Mouse (Mus musculus) mouse embryonic stem cell (cell line): ENCODE measurements around the gene Ccnyl1.

Experiments used
- in situ Hi-C, 2 experiments: fragments of 300-500 bp; cut with MboI; formaldehyde crosslinking; loops; 1 replicate in 1 of 2; 3 replicates in 1 of 2; pipeline ENCODE4 v1.14.3; 2019 to 2020; ENCODE audit warnings: low sequenced_read_pairs in 2 of 2, low pct_unique_long_range_greater_than_20kb in 1 of 2, mixed read lengths in 1 of 2; ENCODE audit not compliant: unreplicated experiment in 1 of 2

Ccnyl1 gene

GRCm38 (mm10) chr1:64757766-64758165 lies 67.5 kb downstream of the Ccnyl1 start:
- in situ Hi-C loops, result no loop called here

- in situ Hi-C loops, result no loop called here
Measured at GRCm38 (mm10) chr1:64761646-64762045, 71.4 kb downstream of the Ccnyl1 start.

- in situ Hi-C loops, result no loop called here
Measured at GRCm38 (mm10) chr1:64770169-64770568, 79.9 kb downstream of the Ccnyl1 start.

GRCm38 (mm10) chr1:64773305-64773704 lies 83.0 kb downstream of the Ccnyl1 start:
- in situ Hi-C loops, result no loop called here
